Mouse (Mus musculus) heart, adult 8-10 months (tissue): ENCODE measurements around the gene Pa2g4. TPM values are rescaled to one million over a fixed set of nuclear protein-coding genes. Genes with fewer than 3 reads are reported as not detected.
"Not testable (repeated sequence)": the region's sequence is repeated elsewhere in the genome, so short reads cannot be mapped to it uniquely, and the experiment has no call there.

Source experiments
- DNase-seq: peaks from one replicate; pipeline ENCODE4 v3.0.0; 2022; ENCODE audit warnings: low spot score
- total RNA-seq, 4 experiments: library from RNA; stranded (reverse); gene quantifications; 2 replicates each; pipeline ENCODE4 v1.2.4; 2022

Gene Pa2g4
- total RNA-seq = 10 to 100 TPM; 35.0 to 47.9 (median 39.4) TPM

DNA sequence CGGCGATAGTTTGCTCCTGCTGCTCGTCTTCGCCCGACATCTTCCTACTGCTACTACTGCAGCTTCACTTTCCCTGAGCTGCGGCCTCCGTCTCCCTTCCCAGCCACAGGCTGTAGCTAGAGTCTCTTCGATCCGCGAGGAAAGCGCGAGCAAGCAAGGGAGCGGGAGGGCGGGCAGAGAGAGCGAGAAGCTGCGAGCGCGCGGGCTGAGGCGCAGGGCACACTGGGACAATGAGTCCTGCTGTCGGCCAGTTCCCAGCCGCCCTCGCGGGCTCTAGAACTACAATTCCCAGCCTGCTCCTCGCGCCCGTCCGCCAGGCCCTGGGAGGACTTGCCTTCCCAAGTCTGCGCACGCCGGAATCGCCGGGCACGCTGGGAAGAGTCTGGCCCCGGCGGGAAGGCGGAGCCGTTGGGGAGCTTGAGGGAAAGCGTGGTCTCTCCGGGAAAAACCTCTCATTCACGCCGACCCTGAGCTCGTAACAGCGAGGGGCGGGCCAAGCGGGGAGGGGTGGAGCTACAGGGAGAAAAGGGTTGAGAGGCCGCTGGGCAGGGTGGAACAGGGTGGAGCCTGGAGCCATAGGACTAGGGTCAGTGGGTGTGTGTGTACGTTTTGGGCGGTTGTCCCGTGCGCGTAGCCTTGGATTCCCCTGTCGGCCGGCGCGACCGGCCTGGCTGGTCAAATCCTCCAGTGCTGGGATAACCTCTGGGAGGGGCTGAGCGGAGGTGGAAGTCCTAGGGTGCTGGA is at the start of gene Pa2g4:
TSS of gene Pa2g4 (minus strand) at position 200 of the 744 bp plus-strand sequence.
- DNase-seq = peak; percentile 99

GRCm38 (mm10) chr10:128614934-128615333 is 49.1 kb upstream of the Pa2g4 start:
- DNase-seq = no peak

DNA sequence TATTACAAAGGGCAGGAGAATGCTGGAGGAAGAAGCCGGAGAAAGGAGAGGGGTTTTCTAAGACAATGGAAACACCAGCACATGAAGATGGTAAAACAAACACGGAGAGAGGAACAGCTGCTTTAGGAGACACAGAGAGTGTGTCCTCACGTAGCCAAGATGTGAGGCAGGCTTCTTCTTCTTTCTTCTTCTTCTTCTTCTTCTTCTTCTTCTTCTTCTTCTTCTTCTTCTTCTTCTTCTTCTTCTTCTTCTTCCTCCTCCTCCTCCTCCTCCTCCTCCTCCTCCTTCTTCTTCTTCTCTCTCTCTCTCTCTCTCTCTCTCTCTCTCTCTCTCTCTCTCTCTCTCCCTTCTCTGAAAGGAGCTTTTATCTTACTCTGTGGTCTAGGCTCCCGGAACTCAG is 48.0 kb upstream of the Pa2g4 start:
- not testable (repeated sequence) for DNase-seq

DNA sequence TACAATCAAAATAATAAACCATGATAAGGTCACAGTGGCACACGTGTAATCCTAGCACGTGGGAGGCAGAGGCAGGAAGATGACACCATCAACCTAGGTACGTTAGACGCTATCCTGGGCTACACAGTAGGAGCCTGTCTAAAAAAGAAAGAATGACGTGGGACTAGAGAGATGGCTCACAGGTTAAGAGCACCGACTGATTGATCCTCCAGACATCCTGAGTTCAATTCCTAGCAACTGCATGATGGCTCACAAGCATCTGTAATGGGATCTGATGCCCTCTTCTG is 47.3 kb upstream of the Pa2g4 start:
- DNase-seq = no peak

GRCm38 (mm10) chr10:128612433-128613153 is 46.8 kb upstream of the Pa2g4 start:
- DNase-seq = peak; percentile 72

- no peak for DNase-seq
These were observed 40.7 kb upstream of the Pa2g4 start for GRCm38 (mm10) chr10:128606483-128606882.

GRCm38 (mm10) chr10:128602470-128603128 is 36.8 kb upstream of the Pa2g4 start:
- no peak for DNase-seq

DNA sequence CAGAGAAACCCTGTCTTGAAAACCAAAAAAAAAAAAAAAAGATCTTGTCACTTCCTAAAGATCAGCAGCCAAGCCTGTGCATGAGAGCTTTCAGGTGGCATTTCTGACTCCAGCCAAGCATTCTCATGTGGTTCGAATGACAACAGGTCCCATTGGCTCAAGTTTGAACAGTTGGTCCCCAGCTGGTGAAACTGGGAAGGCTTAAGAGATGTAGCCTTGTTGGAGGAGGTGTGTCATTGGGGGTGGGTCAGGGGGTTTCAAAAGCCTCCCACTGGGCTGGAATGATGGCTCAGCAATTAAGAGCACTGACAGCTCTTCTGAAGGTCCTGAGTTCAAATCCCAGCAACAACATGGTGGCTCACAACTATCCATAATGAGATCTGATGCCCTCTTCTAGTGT is 35.7 kb upstream of the Pa2g4 start:
- DNase-seq = no peak

DNA sequence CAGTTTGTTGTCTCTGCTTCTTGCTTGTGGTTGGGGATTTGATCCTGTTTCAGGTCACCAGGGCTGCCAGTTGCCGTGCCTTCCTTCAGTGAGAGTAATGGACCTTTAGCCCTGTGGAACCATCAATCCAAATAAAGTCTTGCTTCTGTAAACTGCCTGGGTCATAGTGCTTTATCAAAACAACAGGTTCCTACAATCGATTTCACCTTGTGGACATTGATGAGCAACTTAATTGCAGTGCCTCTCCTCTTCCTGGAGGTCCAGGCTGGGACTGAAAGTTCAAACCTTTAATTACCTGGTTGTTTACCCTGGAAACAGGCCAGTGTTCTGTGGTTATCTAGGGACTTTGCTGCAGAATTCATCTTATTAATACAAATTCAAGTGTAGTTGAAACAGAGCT is 32.7 kb upstream of the Pa2g4 start:
- DNase-seq = no peak

GRCm38 (mm10) chr10:128592797-128593196 is 27.0 kb upstream of the Pa2g4 start:
- DNase-seq = no peak

- no peak for DNase-seq
These were observed 25.6 kb upstream of the Pa2g4 start for GRCm38 (mm10) chr10:128591436-128591835.

DNA sequence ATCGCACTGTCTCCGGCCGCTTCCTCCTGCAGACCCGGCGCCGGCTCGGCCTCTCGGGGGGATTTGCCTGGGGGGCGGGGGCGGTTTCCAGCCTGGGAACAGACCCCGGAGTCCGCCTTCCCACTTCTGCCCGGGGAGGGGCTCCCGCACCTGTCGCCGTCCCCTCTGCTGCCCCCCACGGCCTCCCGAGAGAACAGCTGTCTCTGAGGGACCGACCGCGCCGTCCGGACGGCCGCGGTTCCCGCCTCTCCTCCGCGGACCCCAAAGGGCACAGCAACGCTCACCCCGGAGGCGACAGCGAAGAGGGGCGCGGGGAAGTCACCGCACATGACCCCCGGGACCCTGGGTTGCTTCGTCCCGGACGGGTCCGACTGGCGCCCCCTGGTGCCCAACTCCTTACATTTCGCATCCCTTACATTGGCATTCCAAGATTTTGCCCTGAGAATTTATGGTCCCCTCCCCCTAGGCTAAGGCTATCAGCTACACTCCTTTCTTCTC is 24.5 kb upstream of the Pa2g4 start:
- DNase-seq = peak; percentile 28

DNA sequence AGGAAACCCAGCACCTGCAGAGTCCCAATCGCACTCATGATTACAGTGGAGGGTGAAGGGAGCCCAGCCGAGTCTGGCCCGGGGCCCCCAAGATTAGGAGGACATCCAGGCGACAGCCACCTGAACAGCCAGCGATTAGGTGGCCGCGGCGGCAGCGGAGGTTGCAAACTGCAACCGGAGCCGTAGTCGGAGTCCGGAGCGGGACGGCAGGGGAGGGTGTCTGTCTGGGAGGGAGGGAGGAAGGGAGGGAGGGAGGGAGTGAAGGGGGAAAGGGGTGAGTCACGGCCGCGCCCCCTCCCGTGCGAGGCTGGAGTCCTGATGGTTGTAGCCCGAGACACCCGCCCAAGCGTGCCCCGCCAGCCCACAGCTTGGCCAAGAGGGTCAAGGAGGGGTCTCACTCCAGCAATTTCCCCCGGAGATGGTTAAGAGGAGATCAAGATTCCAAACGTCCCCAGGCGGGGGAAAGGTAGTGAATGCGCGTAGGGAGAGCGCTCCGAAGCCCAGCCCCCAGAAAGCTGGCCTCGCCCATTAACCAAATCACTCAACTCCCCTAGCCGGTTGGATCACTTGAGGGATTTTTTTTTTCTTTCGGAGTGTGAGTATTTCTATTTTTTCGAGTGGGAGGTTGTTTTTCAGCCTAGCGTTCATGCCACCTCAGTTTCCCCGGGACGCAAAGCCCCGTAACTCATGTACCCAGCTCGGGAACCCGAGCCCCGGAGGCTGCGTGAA is 23.8 kb upstream of the Pa2g4 start, which contains the start of gene Erbb3:
TSS of gene Erbb3 (minus strand) at position 189 of the 729 bp plus-strand sequence.
- DNase-seq = no peak

GRCm38 (mm10) chr10:128588775-128589463 is 23.1 kb upstream of the Pa2g4 start:
- DNase-seq = no peak

- no peak for DNase-seq
These were observed 22.3 kb upstream of the Pa2g4 start for GRCm38 (mm10) chr10:128588136-128588535.

- no peak for DNase-seq
These were observed 21.9 kb upstream of the Pa2g4 start for GRCm38 (mm10) chr10:128587697-128588096.

- DNase-seq = no peak
These were observed 21.3 kb upstream of the Pa2g4 start for GRCm38 (mm10) chr10:128587120-128587519.

- no peak for DNase-seq
These were observed 20.8 kb upstream of the Pa2g4 start for GRCm38 (mm10) chr10:128586546-128586945.

DNA sequence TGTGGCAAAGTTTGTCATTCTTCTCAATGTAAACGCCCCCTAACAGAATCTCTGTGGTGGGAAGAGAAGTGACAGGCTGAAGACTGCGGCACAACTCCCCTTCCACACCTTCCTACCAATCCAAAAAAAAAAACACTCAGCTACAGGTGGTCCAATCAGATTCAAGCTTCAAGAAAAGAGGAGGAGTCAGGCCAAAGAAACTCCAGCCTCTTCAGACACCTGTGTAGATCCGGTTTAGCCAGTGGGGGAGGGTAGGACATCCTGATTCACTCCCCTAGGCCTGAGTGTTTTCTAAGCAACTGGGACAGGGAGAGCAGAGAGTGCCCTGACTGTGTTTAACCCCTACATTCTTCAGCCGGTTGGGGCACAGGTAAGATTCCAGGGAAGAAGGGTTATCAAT is 18.6 kb upstream of the Pa2g4 start:
- DNase-seq = no peak

- peak; percentile 48 for DNase-seq
These were observed 17.9 kb upstream of the Pa2g4 start for GRCm38 (mm10) chr10:128583644-128584043.

- no peak for DNase-seq
These were observed 13.9 kb upstream of the Pa2g4 start for GRCm38 (mm10) chr10:128579731-128580130.
